Mouse (Mus musculus): ENCODE data around the gene B3galt1.

Gene B3galt1

DNA sequence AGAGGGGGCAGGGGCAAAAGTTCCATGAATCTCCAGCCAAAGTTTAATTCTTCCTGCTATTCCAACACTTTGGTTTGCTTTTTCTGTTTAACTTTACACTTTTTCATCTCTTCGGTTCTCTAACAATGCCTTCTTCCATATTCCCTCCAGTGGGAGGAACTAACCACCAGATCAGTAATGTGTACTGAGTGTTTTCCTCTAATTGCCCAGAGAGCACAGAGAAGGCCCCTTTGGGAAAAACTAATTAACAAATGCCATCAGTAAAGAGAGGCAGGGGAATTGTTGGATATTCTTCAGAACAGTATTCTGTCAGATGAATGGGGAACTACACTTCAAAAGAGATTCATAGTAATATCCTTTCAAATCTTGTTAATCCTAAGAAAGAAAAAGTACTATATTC, 338.1 kb downstream of the B3galt1 start:
- no peak for DNase-seq (ENCODE audit: low read depth, low spot score)

DNA sequence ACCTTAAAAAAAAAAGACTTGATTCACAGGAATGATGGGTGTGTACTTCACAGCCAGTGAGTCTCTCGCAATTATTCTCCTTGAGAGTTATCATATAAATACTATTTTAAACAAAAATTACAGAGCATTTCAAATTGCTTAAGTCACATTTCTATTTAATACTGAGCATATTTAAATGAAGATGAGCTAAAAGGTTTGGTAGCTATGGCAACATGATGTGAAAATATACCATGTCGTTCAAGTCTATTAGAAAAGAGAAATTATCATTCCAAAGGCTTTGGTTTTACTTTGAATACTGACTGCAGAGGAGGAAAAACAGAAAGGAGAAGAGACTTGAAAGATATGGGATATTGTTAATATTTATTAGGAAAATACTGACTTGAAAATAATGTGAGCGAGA, 366.3 kb downstream of the B3galt1 start:
- DNase-seq (ENCODE audit: low read depth, low spot score), result no peak

DNA sequence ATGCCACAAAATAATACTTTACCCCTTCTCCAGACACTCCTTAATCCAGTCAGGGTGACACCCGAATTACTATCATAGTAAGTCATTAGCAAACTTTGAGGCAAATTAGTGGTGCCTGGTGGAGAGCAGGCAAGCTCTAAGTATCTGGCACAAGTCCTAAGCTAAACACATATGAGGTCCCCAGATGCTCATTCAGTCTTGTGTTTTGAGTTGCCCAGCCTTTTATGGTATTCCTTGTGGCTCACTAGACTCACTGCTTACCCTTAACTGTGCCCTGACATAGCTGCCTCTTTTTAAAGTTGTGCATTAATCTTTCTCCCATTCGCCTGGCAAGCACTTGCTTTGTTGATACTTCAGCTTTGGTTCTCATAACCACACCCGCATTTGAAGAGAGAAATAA, 382.7 kb downstream of the B3galt1 start:
- no peak for DNase-seq (ENCODE audit: low read depth, low spot score)

DNA sequence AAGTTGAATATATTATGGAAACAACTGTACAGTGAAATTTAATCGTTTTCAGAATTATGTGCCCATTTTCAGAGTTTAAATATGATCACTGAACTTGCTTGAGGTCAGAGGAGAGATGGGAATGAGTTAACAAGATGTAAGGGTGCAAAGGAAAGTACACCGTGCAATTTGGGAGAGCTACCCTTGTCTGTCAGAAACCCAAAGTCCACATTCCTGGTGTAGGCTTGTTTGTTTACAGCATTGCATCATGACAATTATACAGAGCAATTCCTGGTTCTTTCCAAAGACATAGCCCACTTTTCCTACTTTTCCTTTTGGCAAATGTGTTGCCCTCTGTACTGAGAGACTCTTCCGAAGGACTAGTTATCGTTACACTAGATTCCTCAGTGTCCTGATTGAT, 390.5 kb downstream of the B3galt1 start:
- DNase-seq (ENCODE audit: low read depth, low spot score), result no peak

DNA sequence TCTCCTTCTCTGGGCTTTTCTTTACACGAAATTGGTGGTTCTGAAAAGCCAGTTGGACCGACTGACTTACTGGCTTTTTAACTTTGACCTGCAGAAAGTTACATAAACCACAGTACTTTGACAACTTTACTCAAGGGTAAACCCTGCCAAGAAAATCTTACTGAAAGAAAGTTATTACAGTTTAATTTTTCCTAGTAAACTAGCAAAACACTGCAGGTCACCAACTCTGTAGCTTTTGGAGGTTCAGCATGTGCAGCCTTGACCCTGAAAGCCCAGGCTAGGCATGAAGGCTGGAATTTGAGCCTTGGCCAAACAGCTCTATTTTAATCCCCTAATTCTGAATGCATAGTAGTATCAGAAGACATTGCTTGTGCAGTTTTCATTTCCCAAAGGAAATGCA, 391.9 kb downstream of the B3galt1 start:
- DNase-seq (ENCODE audit: low read depth, low spot score), result no peak

DNA sequence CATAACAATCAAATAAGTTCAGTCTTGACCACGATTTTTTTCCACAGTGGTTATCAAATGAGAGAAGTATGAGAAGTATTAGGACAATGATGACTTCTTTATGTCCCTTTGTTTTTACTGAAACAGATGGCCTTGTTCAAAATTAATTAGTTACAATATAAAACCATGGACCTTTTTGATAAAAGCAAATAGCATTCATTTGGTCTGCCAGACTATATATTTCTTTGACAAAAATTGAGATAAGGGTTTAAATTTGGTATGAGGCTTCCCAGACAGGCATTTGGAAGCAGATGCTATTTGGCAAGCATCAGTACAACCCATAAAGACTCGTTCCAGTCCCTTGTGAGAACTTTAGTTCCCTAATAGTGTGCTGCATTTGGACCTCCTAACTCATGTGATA, 395.0 kb downstream of the B3galt1 start:
- DNase-seq (ENCODE audit: low read depth, low spot score), result no peak

DNA sequence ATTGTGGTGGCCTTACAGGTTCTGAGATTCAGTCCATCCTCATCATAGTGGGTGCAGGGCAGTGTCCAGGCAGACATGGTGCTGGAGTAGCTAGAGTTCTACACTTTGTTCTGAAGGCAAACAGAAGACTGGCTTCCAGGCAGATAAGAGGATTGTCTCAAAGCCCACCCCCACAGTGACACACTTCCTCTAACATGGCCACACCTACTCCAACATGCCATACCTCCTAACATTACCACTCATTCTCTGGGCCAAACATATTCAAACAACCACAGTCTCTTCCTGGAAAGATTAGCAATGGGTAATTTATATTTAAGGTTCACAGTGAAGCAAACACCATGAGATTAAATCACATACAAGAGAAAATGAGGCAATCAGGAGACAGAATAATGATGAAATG, 403.1 kb downstream of the B3galt1 start:
- DNase-seq (ENCODE audit: low read depth, low spot score), result no peak

DNA sequence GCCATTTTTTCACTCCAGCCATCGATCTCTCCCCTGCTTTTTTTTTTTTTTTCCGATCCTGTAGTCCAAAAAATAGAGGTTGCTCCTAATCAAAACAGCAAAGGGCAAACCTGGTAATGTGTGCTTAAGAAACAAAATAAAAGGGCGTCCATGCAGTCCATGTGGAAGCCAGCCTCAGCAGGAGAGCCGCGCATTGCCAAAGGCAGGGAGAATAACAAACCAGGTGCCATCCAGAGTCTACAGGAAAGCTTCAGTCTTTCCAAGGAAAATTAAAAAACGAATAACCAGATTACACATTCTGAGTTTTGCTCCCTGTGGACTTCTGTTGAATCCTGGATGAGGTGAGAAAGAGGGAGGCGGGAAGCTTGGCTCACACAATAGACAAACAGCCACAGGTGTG, 405.4 kb downstream of the B3galt1 start:
- DNase-seq (ENCODE audit: low read depth, low spot score), result no peak

DNA sequence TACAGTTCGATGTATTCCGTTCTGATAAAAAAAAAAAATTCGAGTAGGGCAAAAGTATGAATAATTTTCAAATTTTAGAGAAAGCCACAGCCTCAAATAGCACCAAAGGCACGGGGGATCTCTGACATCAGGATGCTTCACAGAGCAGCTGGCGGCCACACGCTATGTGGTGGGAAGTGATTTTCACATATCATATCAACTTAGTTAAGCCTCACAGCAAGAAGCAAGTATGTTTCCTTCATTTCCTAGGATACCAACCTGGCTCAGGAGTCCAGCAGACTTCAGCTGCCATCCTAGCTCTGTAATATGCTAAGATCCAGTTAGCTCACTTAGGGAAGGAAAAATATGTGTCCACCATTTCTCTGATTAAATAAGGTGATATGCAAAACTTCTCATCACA, 405.9 kb downstream of the B3galt1 start:
- no peak for DNase-seq (ENCODE audit: low read depth, low spot score)

DNA sequence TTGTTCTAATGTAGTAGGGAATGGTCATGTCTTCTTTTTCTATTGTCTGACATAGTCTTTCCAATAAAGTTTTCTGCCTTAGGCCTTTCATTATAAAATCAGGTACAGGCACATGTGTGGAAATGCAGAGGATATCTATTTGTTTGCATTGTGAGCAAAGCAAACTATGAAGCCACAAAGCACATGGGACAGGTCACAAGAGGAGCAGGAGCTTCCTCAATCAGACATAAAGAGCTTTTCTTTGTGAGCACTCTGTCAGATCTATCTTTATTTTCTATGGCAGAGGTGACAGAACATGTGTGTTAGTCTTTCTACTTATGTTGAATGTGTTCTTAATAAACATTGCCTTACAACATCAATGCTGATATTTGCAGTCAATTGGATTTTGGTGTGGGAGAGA, 410.1 kb downstream of the B3galt1 start:
- DNase-seq (ENCODE audit: low read depth, low spot score), result no peak

DNA sequence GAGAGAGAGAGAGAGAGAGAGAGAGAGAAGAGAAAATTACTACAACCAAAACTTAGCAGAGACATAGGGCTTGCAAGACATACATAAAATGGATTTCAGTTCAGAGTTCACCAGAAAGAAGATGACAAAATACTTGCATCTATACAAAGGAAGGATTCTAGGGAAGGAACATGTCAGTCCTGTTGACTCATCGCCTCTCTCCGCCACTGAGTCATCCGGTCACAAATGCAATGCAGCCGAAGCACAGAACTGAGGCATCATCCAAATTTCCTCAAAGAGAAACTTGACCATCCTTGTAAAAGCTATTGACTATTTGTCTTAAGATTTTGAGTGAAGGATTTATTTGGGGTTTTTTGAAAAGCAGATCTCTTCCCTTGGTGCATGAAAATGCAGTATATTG, 410.8 kb downstream of the B3galt1 start:
- DNase-seq (ENCODE audit: low read depth, low spot score), result no peak

DNA sequence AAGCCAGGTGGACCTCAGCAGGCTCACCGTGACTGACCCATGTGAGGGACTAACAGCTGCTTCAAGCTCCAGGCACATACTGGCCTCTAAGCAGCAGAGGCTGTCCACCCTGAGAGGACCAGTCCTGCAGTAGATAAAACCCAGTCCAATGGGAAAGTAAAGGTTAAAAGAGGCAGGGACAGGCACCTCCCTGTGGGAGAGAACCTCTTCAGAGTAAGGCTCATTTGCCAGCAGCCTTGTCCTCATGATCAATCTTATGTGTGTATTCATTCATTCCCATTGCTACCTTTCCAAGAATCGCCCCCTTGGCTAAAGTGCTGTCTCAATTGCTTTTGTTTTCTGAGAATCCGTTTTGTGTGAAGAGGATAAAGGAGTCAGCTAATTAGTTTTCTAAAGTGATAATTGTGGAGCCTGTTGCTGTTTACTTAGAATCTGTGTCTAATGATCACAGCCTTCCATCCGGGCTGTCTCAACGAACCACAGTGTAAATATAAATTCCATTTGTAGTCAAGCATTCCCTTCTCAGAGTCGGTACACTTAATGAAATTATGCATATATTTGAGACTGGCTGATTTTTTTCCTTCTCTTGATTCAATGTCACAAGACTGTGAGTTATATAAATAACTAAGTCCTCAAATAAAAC, 412.1 kb downstream of the B3galt1 start:
- no peak for DNase-seq (ENCODE audit: low read depth, low spot score)

DNA sequence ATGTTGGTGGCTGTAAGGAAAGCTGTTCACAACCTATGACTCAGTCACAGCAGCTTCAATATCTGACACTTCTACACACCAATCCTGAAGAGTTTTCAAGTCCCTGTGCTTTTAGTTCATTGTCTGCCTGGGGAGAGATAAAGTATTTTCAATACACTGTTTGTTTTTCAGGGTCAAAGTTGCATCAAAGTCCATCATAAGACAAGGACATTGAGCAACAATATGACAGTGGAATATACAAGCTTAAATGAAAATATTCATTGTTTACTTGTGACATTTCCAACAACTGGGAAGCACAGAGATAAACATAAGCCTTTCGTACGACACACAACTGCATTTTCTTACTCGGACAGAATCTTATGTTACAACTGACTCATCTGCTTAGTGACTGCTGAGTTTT, 417.9 kb downstream of the B3galt1 start:
- no peak for DNase-seq (ENCODE audit: low read depth, low spot score)

DNA sequence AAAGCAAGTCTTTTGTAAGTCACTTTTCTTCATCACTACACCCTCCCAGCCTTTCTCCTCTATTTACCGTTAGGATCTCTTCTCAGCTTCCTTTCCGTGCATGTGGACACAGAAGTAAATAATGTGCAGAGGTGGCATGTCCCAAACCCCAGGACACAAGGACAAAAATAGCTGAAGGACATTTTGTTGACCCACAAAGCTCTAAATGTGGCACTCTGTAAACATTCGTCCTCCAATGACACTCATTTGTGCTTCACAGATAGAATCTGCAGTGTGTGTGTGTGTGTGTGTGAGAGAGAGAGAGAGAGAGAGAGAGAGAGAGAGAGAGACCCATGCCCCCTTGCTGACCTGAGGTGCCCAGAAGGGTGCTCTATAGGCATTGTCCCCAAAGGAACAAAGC, 419.5 kb downstream of the B3galt1 start:
- DNase-seq (ENCODE audit: low read depth, low spot score), result no peak

DNA sequence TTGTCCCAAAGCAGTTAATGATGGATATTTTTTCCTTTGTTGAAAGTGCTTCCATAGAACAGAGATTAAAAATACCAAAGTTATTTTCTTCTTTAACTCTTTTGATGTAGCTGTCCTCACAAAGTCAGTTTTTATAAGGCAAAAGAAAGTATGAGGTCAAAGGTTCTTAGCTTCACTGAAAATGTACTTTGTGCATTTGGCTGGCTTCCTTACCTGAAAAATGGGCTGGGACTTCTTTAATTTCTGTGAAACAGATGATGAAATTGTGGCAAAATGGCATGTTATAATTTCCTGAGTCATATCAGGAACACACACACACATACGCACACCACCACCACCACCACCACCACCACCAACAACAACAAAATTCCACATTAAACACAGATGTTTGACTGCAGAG, 427.8 kb downstream of the B3galt1 start:
- no peak for DNase-seq (ENCODE audit: low read depth, low spot score)

DNA sequence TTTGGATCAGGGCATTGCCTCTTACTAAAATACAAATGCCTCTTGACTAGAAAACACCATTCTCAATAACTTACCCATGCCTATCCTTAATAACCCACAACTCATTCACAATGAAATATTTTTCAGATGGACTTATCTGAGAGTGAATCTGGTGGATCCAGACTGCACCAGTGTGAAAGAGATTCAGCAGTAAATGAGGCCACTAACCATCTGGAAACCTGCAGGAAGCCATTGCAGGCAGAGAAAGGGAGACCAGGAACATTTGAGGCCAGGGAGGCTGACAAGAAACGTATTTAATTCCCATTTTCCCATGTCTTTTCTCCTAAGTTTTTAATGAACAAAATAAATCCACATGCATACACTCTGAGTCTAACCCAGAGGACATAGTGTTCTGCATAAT, 437.4 kb downstream of the B3galt1 start:
- DNase-seq (ENCODE audit: low read depth, low spot score), result no peak

DNA sequence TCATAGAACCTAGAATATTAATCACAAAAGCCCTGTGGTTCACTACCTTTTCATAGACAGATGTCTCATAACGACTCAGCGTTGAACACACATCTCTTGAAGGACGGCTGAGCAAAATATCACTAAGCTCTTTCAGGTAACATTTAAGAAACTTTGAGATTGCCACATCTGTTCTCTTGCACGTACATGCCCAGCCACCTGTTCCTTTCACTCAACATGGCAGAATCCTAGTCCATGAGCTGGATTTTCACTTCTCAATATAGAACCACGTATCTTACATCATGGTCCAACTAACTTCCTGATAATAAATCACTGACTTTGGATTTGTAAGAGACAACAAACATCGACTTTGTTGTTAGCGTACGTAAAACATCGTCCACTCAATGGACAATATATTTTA, 439.5 kb downstream of the B3galt1 start:
- no peak for DNase-seq (ENCODE audit: low read depth, low spot score)

DNA sequence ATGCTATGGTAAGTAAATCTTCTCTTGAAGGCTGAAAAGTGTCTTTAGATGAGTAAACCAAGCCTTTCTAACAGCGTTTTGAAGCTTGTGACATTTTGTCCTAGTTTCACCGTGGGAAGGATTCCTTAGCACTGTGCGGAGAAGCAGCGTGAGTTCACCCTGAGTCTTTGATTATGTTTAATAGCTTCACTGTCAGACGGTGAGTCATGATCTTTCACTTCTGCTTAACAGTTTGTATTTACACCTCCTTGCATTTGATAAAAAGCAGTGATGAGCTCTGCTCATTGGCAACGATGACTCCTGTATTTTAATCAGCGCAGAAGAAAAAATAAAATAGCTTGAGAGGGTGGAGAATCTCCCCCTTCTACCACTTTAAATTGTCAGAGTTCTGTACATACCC, 440.0 kb downstream of the B3galt1 start:
- no peak for DNase-seq (ENCODE audit: low read depth, low spot score)

DNA sequence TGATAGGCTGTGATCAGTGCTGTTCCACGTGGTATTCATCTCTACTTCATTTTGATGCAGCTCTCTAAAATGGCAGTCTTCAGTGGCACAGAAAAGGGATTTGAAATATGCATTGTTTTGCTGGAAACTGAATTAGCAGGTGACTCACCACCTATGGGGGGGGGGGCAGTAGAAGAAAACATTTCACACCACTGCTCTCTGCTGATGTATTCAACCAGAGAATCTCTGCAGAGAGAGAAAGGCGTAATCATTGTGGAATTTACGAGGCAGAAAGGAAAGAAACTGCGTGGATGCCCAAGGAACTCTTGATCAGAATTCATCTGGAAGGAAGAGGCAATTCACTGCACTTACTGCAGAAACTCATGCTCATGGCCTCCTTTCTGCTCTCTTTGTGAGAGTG, 445.7 kb downstream of the B3galt1 start:
- DNase-seq (ENCODE audit: low read depth, low spot score), result no peak

DNA sequence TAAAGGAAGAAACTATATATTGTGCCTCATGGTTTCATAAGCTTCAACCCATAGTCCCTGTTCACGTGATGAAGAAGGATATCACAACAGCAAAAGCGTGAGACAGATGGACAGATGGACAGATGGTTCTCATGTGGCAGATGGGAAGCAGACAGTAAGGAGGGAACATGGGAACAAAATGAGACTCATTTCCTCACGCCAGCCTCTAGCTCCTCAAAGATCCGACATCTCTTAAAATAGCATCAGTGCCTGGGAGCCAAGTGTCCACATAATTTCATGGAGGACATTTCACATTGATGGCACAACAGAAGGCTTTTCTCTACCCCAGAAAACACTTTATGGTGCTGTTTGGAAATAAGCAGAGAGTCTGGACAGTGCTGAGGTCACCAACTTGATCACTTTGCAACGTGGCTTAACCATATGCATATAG, 454.6 kb downstream of the B3galt1 start:
- DNase-seq (ENCODE audit: low read depth, low spot score), result no peak

DNA sequence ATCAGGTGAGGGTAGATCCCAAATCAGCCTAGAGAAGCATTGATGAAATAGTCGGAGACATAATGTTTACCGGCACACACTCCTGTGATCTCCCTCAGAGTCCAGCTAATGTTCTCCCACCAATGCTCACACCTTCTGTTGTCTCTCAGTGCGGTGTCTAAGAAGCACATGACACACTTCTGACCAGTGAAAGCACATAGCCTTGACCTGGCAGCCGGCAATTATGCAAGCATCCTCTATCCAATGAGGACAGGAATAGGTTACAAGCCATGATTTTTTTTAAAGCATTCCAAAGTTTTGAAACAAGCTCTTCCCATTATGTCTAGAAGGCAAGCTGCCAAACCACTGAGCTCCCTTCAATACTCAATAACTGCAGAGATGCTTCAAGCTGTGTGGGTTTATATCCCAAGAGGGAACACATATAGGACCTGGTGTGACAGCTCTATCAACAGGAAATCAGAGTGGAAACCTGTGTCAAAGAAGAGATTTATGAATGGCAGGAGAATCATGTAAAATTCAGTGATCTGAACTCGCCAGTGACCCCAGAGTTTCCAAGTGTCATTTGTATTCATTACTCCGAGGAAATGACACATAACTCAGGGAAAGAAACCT, 456.0 kb downstream of the B3galt1 start:
- DNase-seq (ENCODE audit: low read depth, low spot score), result no peak

DNA sequence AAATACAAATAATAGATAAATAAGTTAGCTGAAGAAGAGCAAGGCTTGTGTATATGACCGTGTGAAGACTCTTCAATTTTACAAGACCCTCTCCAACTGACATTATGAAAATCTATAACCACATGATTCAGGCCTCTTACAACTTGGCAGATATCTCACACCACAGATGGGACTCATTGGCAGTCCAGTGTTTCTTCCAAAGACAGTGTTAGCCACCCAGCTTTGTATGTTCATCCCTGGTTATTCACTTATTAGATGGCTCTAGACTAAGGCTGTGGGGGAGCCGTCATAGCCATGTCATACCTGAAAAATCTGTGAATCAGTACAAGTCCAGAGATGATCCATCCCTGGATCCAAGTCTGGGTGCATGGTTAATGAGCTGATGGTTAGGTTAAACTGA, 463.1 kb downstream of the B3galt1 start:
- DNase-seq (ENCODE audit: low read depth, low spot score), result no peak

DNA sequence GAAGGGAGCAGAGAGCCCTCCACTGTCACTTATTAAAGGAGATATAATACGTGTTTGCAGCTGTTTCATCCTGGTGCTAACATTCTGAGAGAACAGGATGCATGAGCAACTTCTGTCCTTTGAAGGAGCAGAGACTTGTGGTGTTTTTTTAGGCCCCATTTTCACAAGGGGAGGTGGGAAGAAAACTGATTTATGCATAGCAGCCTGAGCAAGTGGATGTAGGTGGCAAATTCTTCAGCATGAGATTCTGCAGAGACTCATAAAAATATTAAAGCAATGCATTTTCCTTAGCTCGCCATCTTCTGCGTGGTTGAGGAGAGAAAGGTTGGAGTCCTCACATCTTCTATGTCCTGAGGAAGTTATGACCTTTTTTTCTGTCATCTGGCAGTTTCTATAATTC, 469.0 kb downstream of the B3galt1 start:
- no peak for DNase-seq (ENCODE audit: low read depth, low spot score)

DNA sequence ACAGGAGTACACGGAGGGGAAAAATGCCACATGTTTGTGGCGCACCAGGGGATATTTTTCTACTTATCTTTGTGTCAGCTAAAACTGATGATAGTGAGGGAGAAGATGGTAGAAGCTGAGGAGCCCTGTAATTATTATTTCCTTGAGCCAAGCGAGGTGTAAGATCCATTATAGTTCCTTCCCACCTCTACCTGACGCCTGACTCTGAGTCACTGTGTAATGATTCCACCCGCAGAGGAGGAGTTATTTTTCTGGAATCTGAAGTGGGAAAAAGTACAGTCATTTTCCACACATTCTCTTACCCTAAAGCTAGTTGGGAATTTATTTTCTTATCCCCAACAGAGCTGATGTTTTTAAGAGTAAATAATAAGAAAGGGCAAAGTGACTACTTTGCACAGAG, 475.1 kb downstream of the B3galt1 start:
- no peak for DNase-seq (ENCODE audit: low read depth, low spot score)
